Mouse (Mus musculus): ENCODE results near the gene Sox5.

GRCm38 (mm10) chr6:144312282-144312780, 469.4 kb downstream of the Sox5 start:
- TF ChIP-seq POLR2A (IDR thresholded peaks at IDR 0.05; ENCODE audit: low read depth, low read length) (no peak), CTCF (IDR thresholded peaks at IDR 0.05; ENCODE audit: borderline replicate concordance, insufficient read depth, low read length) (no peak)

All from embryonic fibroblast, embryonic 13.5 days (primary cell).